Mouse (Mus musculus): ENCODE measurements at regions not wholly inside any gene's neighbourhood (a gene's known extent, or its start where the extent isn't known, plus 50 kb on each side); places are given as distances from the start of the nearest gene placed in this dataset.

DNA sequence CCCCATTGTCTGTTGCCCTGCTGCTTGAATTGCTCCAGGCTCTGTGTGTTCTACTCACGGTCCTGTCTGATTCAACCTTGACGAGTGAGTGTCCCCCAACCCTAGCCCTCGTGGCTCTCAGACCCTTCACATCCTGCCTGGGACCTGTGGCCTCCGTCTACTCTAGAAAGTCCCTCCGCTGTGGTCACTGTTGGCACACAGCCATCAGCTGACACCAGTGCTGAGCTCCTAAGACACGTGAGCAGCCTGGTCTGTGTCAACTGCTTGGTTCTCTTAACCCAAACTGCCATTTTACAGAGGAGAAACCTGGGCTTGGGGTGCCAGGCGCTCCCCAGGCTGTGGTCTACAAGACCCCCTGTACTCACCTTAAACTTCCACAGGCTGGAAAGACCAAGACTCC, 74.3 kb upstream of the Shb start:
- TF ChIP-seq CTCF (IDR thresholded peaks at IDR 0.05; ENCODE audit: borderline replicate concordance, extremely low read depth, insufficient read depth, insufficient read length) = no peak
- no peak for TF ChIP-seq POLR2A (IDR thresholded peaks at IDR 0.05; ENCODE audit: borderline replicate concordance, extremely low read depth, insufficient read depth, insufficient read length, poor library complexity, severe bottlenecking)

Data from brain, embryonic 14.5 days (tissue).